Mouse (Mus musculus): ENCODE data around the gene Chchd5.

Chchd5 gene

GRCm38 (mm10) chr2:129151111-129151510 lies 21.6 kb downstream of the Chchd5 start:
- DNase-seq (ENCODE audit: low read depth, low spot score): no peak

GRCm38 (mm10) chr2:129152751-129153150 lies 23.3 kb downstream of the Chchd5 start:
- no peak for DNase-seq (ENCODE audit: low read depth, low spot score)

GRCm38 (mm10) chr2:129164815-129165214 lies 35.3 kb downstream of the Chchd5 start:
- DNase-seq (ENCODE audit: low read depth, low spot score): no peak

GRCm38 (mm10) chr2:129166466-129167463 lies 37.3 kb downstream of the Chchd5 start:
- no peak for DNase-seq (ENCODE audit: low read depth, low spot score)

GRCm38 (mm10) chr2:129173386-129173785 lies 43.9 kb downstream of the Chchd5 start:
- DNase-seq (ENCODE audit: low read depth, low spot score): no peak

- DNase-seq (ENCODE audit: low read depth, low spot score): no peak
Measured at GRCm38 (mm10) chr2:129174474-129174873, 45.0 kb downstream of the Chchd5 start.

GRCm38 (mm10) chr2:129175636-129176035 lies 46.1 kb downstream of the Chchd5 start:
- DNase-seq (ENCODE audit: low read depth, low spot score): no peak

- no peak for DNase-seq (ENCODE audit: low read depth, low spot score)
Measured at GRCm38 (mm10) chr2:129176676-129177420, 47.3 kb downstream of the Chchd5 start.

- no peak for DNase-seq (ENCODE audit: low read depth, low spot score)
Measured at GRCm38 (mm10) chr2:129177661-129178060, 48.2 kb downstream of the Chchd5 start.

GRCm38 (mm10) chr2:129178182-129178908 lies 48.8 kb downstream of the Chchd5 start:
- DNase-seq (ENCODE audit: low read depth, low spot score): no peak

GRCm38 (mm10) chr2:129179946-129180853 lies 50.7 kb downstream of the Chchd5 start:
- DNase-seq (ENCODE audit: low read depth, low spot score): no peak

GRCm38 (mm10) chr2:129181509-129181908 lies 52.0 kb downstream of the Chchd5 start:
- DNase-seq (ENCODE audit: low read depth, low spot score): no peak

- DNase-seq (ENCODE audit: low read depth, low spot score): no peak
Measured at GRCm38 (mm10) chr2:129182412-129182811, 52.9 kb downstream of the Chchd5 start.

- DNase-seq (ENCODE audit: low read depth, low spot score): no peak
Measured at GRCm38 (mm10) chr2:129183561-129184031, 54.1 kb downstream of the Chchd5 start.
